Mouse (Mus musculus): ENCODE results near the gene Mreg. TPM values are rescaled to one million over a fixed set of nuclear protein-coding genes. Genes with fewer than 3 reads are reported as not detected.

Mreg gene
- total RNA-seq, 1 experiment: 94.8 TPM

GRCm38 (mm10) chr1:72196626-72197359 is 15.3 kb downstream of the Mreg start:
- Histone ChIP-seq H3K9ac (ENCODE audit: insufficient read depth, low read depth, low read length, poor library complexity, severe bottlenecking) (no peak overlapping the region), H3K36me3 (ENCODE audit: control insufficient read depth, insufficient read depth, low read length, poor library complexity, severe bottlenecking) (peaks cover 39% of the 10 kb centered on the region), H3K27ac (ENCODE audit: insufficient read depth, low read depth, low read length, poor library complexity, severe bottlenecking) (no peak overlapping the region), H3K4me1 (ENCODE audit: control insufficient read depth in 2 of 2, insufficient read depth in 2 of 2, low read length in 2 of 2, poor library complexity in 1 of 2) (peaks cover 3 to 31% of the 10 kb centered on the region in 2 experiments; a peak in 3 of 4 replicates), H3K9me3 (ENCODE audit: control insufficient read depth, insufficient read depth, low read depth, low read length) (no peaks in the 10 kb centered on the region), H3K4me3 (ENCODE audit: insufficient read depth in 1 of 2, low read depth in 1 of 2, low read length in 2 of 2, poor library complexity in 1 of 2, severe bottlenecking in 1 of 2) (no peak overlapping the region)
- in situ Hi-C loops (cut with MboI; ENCODE audit: low sequenced_read_pairs in 2 of 2, unreplicated experiment in 2 of 2): no loop called here
- TF ChIP-seq ZC3H11A (IDR thresholded peaks at IDR 0.05; ENCODE audit: borderline replicate concordance, low read depth, low read length): no peak
- TF ChIP-seq CHD2 (IDR thresholded peaks at IDR 0.05; ENCODE audit: low read depth, low read length): no peak
- TF ChIP-seq HCFC1 (IDR thresholded peaks at IDR 0.05; ENCODE audit: borderline replicate concordance, insufficient read depth, low read length): no peak
- no peak for TF ChIP-seq ZNF384 (IDR thresholded peaks at IDR 0.05; ENCODE audit: low read depth, low read length)
- TF ChIP-seq MAFK (IDR thresholded peaks at IDR 0.05; ENCODE audit: insufficient read depth, low read depth, low read length): no peak
- no peak for DNase-seq (ENCODE audit: low read depth, low spot score)

- in situ Hi-C loops (cut with MboI; ENCODE audit: low sequenced_read_pairs in 2 of 2, unreplicated experiment in 2 of 2): no loop called here
- Histone ChIP-seq H3K36me3 (ENCODE audit: control insufficient read depth, insufficient read depth, low read length, poor library complexity, severe bottlenecking) (peaks cover 46% of the 10 kb centered on the region), H3K9me3 (ENCODE audit: control insufficient read depth, insufficient read depth, low read depth, low read length) (no peaks in the 10 kb centered on the region), H3K4me1 (ENCODE audit: control insufficient read depth in 2 of 2, insufficient read depth in 2 of 2, low read length in 2 of 2, poor library complexity in 1 of 2) (peaks cover 3 to 31% of the 10 kb centered on the region in 2 experiments; a peak in 3 of 4 replicates), H3K4me3 (ENCODE audit: insufficient read depth in 1 of 2, low read depth in 1 of 2, low read length in 2 of 2, poor library complexity in 1 of 2, severe bottlenecking in 1 of 2) (no peak overlapping the region), H3K9ac (ENCODE audit: insufficient read depth, low read depth, low read length, poor library complexity, severe bottlenecking) (no peak overlapping the region), H3K27ac (ENCODE audit: insufficient read depth, low read depth, low read length, poor library complexity, severe bottlenecking) (no peak overlapping the region)
- no peak for TF ChIP-seq MAFK (IDR thresholded peaks at IDR 0.05; ENCODE audit: insufficient read depth, low read depth, low read length)
- TF ChIP-seq ZNF384 (IDR thresholded peaks at IDR 0.05; ENCODE audit: low read depth, low read length): no peak
- no peak for TF ChIP-seq CHD2 (IDR thresholded peaks at IDR 0.05; ENCODE audit: low read depth, low read length)
- TF ChIP-seq ZC3H11A (IDR thresholded peaks at IDR 0.05; ENCODE audit: borderline replicate concordance, low read depth, low read length): no peak
- TF ChIP-seq HCFC1 (IDR thresholded peaks at IDR 0.05; ENCODE audit: borderline replicate concordance, insufficient read depth, low read length): no peak
- no peak for DNase-seq (ENCODE audit: low read depth, low spot score)
These were observed 16.0 kb downstream of the Mreg start for GRCm38 (mm10) chr1:72196123-72196522.

GRCm38 (mm10) chr1:72191449-72191848 is 20.7 kb downstream of the Mreg start:
- Histone ChIP-seq H3K9me3 (ENCODE audit: control insufficient read depth, insufficient read depth, low read depth, low read length) (no peaks in the 10 kb centered on the region), H3K4me1 (ENCODE audit: control insufficient read depth in 2 of 2, insufficient read depth in 2 of 2, low read length in 2 of 2, poor library complexity in 1 of 2) (peaks cover 0 to 13% of the 10 kb centered on the region in 2 experiments; a peak in 1 of 4 replicates), H3K9ac (ENCODE audit: insufficient read depth, low read depth, low read length, poor library complexity, severe bottlenecking) (no peak overlapping the region), H3K4me3 (ENCODE audit: insufficient read depth in 1 of 2, low read depth in 1 of 2, low read length in 2 of 2, poor library complexity in 1 of 2, severe bottlenecking in 1 of 2) (no peak overlapping the region), H3K36me3 (ENCODE audit: control insufficient read depth, insufficient read depth, low read length, poor library complexity, severe bottlenecking) (peaks cover 47% of the 10 kb centered on the region), H3K27ac (ENCODE audit: insufficient read depth, low read depth, low read length, poor library complexity, severe bottlenecking) (no peak overlapping the region)
- TF ChIP-seq MAFK (IDR thresholded peaks at IDR 0.05; ENCODE audit: insufficient read depth, low read depth, low read length) (no peak), CHD2 (IDR thresholded peaks at IDR 0.05; ENCODE audit: low read depth, low read length) (no peak), ZC3H11A (IDR thresholded peaks at IDR 0.05; ENCODE audit: borderline replicate concordance, low read depth, low read length) (no peak), HCFC1 (IDR thresholded peaks at IDR 0.05; ENCODE audit: borderline replicate concordance, insufficient read depth, low read length) (no peak), ZNF384 (IDR thresholded peaks at IDR 0.05; ENCODE audit: low read depth, low read length) (no peak)
- in situ Hi-C loops (cut with MboI; ENCODE audit: low sequenced_read_pairs in 2 of 2, unreplicated experiment in 2 of 2): no loop called here
- DNase-seq (ENCODE audit: low read depth, low spot score): no peak

DNA sequence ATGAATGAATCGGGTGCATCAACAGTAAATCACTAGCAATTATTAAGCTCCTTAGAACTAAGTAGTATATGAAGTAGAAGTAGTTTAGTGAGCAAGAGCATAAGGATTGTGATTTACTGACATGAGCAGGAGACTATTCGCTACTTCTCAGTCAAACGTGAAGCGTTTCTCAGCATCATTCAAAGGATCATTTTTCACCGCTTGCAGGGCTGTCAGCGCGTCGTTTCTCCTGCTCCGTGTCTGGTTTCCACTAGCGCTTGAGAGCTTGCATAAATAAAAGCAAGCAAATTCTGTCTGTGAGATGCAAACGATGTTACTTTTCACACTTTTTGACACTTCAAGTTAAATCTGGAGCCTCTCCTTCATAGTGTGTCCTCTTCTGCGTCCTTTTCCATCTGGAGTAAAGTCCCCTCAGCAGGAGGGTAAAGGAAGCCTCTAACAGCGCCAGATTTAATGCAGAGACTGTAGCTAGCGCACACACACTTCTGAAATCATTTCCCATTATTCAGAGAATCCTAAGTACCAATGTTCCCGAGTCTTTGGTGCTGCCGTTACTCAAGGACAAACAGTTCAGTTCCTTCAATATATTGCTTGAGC is 23.9 kb downstream of the Mreg start:
- Histone ChIP-seq H3K27ac (ENCODE audit: insufficient read depth, low read depth, low read length, poor library complexity, severe bottlenecking) (no peak overlapping the region), H3K9me3 (ENCODE audit: control insufficient read depth, insufficient read depth, low read depth, low read length) (no peaks in the 10 kb centered on the region), H3K4me3 (ENCODE audit: insufficient read depth in 1 of 2, low read depth in 1 of 2, low read length in 2 of 2, poor library complexity in 1 of 2, severe bottlenecking in 1 of 2) (no peak overlapping the region), H3K9ac (ENCODE audit: insufficient read depth, low read depth, low read length, poor library complexity, severe bottlenecking) (no peak overlapping the region), H3K36me3 (ENCODE audit: control insufficient read depth, insufficient read depth, low read length, poor library complexity, severe bottlenecking) (peaks cover 38% of the 10 kb centered on the region), H3K4me1 (ENCODE audit: control insufficient read depth in 2 of 2, insufficient read depth in 2 of 2, low read length in 2 of 2, poor library complexity in 1 of 2) (peaks cover 0 to 15% of the 10 kb centered on the region in 2 experiments; a peak in 2 of 4 replicates)
- in situ Hi-C loops (cut with MboI; ENCODE audit: low sequenced_read_pairs in 2 of 2, unreplicated experiment in 2 of 2): no loop called here
- TF ChIP-seq MAFK (IDR thresholded peaks at IDR 0.05; ENCODE audit: insufficient read depth, low read depth, low read length): no peak
- no peak for TF ChIP-seq ZC3H11A (IDR thresholded peaks at IDR 0.05; ENCODE audit: borderline replicate concordance, low read depth, low read length)
- TF ChIP-seq ZNF384 (IDR thresholded peaks at IDR 0.05; ENCODE audit: low read depth, low read length): no peak
- no peak for TF ChIP-seq HCFC1 (IDR thresholded peaks at IDR 0.05; ENCODE audit: borderline replicate concordance, insufficient read depth, low read length)
- no peak for TF ChIP-seq CHD2 (IDR thresholded peaks at IDR 0.05; ENCODE audit: low read depth, low read length)
- no peak for DNase-seq (ENCODE audit: low read depth, low spot score)
